Mouse (Mus musculus) limb, embryonic 14.5 days (tissue): ENCODE results near the gene Map3k5. TPM values are rescaled to one million over a fixed set of nuclear protein-coding genes. Genes with fewer than 3 reads are reported as not detected.

Experiments used
- ATAC-seq: fragments of 200-750 bp; cut with Nextera tagmentation; 2 replicates; pipeline ENCODE4 v1.8.0; 2017; ENCODE audit warnings: low read depth, moderate number of reproducible peaks, moderate TSS enrichment; ENCODE audit not compliant: low FRiP score
- DNase-seq: peaks from one replicate; pipeline ENCODE4 v3.0.0-alpha.2; 2015; ENCODE audit warnings: low spot score
- H3K27ac ChIP-seq: fragments of 300-500 bp; sonication (generic); replicated peaks from 2 replicates; pipeline ENCODE4 v1.5.1; 2014; ENCODE audit warnings: low read depth, mild to moderate bottlenecking, low read length, moderate library complexity, mixed read lengths
- H3K27me3 ChIP-seq: fragments of 300-500 bp; sonication (generic); 2 replicates; pipeline ENCODE4 v1.6.1; 2014; ENCODE audit warnings: low read length, mixed read lengths; ENCODE audit not compliant: control insufficient read depth, insufficient read depth
- H3K36me3 ChIP-seq: fragments of 300-500 bp; sonication (generic); 2 replicates; pipeline ENCODE4 v1.6.1; 2014; ENCODE audit warnings: mild to moderate bottlenecking, low read length, moderate library complexity, mixed read lengths; ENCODE audit not compliant: control insufficient read depth, insufficient read depth
- H3K4me1 ChIP-seq: fragments of 300-500 bp; sonication (generic); 2 replicates; pipeline ENCODE4 v1.6.1; 2014; ENCODE audit warnings: antibody characterized with exemption, low read length, mixed read lengths; ENCODE audit not compliant: control insufficient read depth, insufficient read depth
- H3K4me2 ChIP-seq: fragments of 300-500 bp; sonication (generic); replicated peaks from 2 replicates; pipeline ENCODE4 v1.6.1; 2014; ENCODE audit warnings: low read depth, mild to moderate bottlenecking, low read length, moderate library complexity; ENCODE audit not compliant: severe bottlenecking
- H3K4me3 ChIP-seq: fragments of 300-500 bp; sonication (generic); replicated peaks from 2 replicates; pipeline ENCODE4 v1.5.1; 2014; ENCODE audit warnings: low read length
- H3K9ac ChIP-seq: fragments of 300-500 bp; sonication (generic); 2 replicates; pipeline ENCODE4 v1.6.1; 2014; ENCODE audit warnings: mild to moderate bottlenecking, low read depth, low read length, moderate library complexity; ENCODE audit not compliant: severe bottlenecking
- H3K9me3 ChIP-seq: fragments of 300-500 bp; sonication (generic); 2 replicates; pipeline ENCODE4 v1.6.1; 2016; ENCODE audit warnings: low read length; ENCODE audit not compliant: control insufficient read depth
- POLR2A ChIP-seq: fragments of 200-500 bp; IDR thresholded peaks from 2 replicates; pipeline ENCODE4 v1.8.0; 2012; ENCODE audit warnings: inconsistent platforms, mild to moderate bottlenecking, moderate library complexity, borderline replicate concordance; ENCODE audit not compliant: insufficient read depth, insufficient read length; ENCODE audit errors: extremely low read depth
- WGBS: fragments of 180-500 bp; shearing (Covaris S2); extraction: QIAGEN DNeasy Blood & Tissue Kit; methylation state at CpG from one replicate; pipeline ENCODE4 v1.1.7; 2014; 5-methylcytosine and 5-hydroxymethylcytosine counted together
- polyA plus RNA-seq, 2 experiments: library from polyadenylated mRNA; depleted of rRNA in 1 of 2; stranded (reverse) in 1 of 2; unstranded in 1 of 2; fragments of >200 nt; fragmentation: Nextera tagmentation in 1 of 2; extraction: Ambion mirVana in 1 of 2; gene quantifications; 2 replicates each; pipeline versions ENCODE4 v1.2.1 to v1.2.3; 2012 to 2014

The Map3k5 gene
- polyA plus RNA-seq, 2 experiments, result 2.0 to 3.5 TPM

DNA sequence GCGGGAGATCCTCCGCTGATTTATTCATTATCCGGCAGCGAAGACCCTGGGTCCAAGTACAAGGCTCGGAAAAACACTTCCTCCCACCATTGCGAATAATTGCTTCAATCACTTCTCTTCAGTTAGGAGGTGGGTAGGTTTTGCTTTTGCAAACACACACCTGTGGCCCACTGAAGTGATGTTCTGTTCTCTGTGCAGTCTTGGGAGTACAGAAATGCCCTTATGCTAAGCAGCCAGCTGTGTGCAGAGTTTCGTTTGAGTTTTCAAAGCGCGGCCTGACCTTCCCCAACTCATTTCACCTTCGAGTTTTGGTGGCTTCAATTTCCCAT, 987 bp downstream of the Map3k5 start:
- Histone ChIP-seq H3K27me3 (0 out of 2 replicates have a peak, but pooled peaks cover 5% of the 10 kb centered on the region), H3K36me3 (no peaks in the 10 kb centered on the region), H3K4me3 (peak overlapping the region; percentile 73), H3K9me3 (no peaks in the 10 kb centered on the region), H3K4me2 (peak overlapping the region; percentile 85), H3K4me1 (peaks cover 21% of the 10 kb centered on the region), H3K27ac (no peak overlapping the region), H3K9ac (peak overlapping the region; percentile 66)
- DNase-seq (no peak), ATAC-seq (no peak)
- no peak for TF ChIP-seq POLR2A
- 7% methylated on average over 10 of the region's 10 CpGs for WGBS

DNA sequence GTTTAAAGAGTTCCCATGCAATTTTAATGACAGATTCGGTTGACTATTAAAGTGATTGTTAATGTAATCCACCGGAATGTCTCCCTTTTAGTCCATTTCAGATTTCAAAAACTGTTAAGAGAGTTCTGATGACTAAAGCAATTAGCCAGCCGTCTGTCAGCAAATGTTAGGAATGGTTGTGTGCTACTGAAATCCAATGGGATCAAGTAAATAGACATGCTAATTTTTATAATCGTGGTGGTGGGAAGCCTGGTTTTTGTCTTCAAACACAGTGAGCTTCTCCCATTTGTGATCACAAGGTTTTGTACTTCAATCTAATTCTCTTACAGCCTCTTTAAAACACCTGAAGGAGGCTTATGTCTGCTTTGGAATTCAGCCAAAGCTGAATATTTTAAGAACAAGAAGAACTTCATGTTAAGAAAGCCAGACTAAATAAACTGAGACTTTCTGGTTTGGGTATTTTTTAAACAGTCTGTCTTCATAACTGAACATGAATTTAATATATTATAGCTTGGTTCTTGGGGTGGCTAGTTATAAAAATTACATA, 1.6 kb downstream of the Map3k5 start:
- H3K4me1 ChIP-seq, result peaks cover 21% of the 10 kb centered on the region
- H3K4me3 ChIP-seq, result peak overlapping the region; percentile 73
- 49% methylated on average over 4 of the region's 4 CpGs for WGBS
- H3K4me2 ChIP-seq, result peak overlapping the region; percentile 85
- no peaks in the 10 kb centered on the region for H3K9me3 ChIP-seq
- no peak overlapping the region for H3K27ac ChIP-seq
- no peak for DNase-seq
- 0 out of 2 replicates have a peak, but pooled peaks cover 5% of the 10 kb centered on the region for H3K27me3 ChIP-seq
- no peaks in the 10 kb centered on the region for H3K36me3 ChIP-seq
- H3K9ac ChIP-seq, result no peak overlapping the region
- no peak for ATAC-seq
- TF ChIP-seq POLR2A, result no peak

DNA sequence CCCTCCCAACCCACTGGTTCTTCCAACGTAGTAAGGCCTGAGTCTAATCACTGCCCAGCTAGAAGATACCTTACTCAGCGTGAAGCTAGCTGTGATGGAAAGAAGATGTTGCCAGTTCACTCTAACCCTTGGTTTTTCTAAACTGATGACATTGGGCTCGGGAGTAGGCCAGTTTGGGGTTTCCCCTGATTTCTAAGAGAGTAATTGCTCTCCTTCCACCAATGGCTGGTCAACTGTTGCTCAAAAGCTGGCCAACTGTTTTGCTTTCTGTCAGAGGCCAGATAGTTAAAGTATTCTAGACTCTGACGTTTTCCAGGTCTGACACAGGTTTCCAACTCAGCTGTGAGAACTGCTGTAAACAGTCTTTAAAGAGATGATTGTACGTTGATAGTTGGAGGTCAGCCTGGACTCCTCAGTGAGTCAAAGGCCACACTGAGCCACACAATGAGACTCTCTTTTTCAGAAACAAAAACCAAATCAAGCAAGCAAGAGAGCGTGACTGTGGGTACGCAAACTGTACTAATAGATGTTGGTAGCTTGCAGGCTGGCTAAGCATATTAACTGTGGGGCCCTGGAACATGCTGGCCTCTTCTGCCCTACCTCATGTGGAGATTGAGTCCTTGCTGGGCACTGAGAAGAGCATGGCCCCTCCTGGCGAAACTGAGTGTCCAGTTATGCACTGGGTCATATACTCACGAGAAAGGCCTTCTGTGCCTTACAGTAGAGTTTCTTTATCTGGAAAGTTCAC, 2.9 kb downstream of the Map3k5 start:
- DNase-seq (no peak), ATAC-seq (no peak)
- H3K27me3 ChIP-seq, result 0 out of 2 replicates have a peak, but pooled peaks cover 5% of the 10 kb centered on the region
- no peak for TF ChIP-seq POLR2A
- H3K4me1 ChIP-seq, result peaks cover 21% of the 10 kb centered on the region
- no peaks in the 10 kb centered on the region for H3K36me3 ChIP-seq
- H3K9ac ChIP-seq, result no peak overlapping the region
- 64% methylated on average over 9 of the region's 9 CpGs for WGBS
- H3K27ac ChIP-seq, result no peak overlapping the region
- H3K4me2 ChIP-seq, result peak overlapping the region; percentile 14; the same call in 1 of the 2 replicates
- no peaks in the 10 kb centered on the region for H3K9me3 ChIP-seq
- no peak overlapping the region for H3K4me3 ChIP-seq

DNA sequence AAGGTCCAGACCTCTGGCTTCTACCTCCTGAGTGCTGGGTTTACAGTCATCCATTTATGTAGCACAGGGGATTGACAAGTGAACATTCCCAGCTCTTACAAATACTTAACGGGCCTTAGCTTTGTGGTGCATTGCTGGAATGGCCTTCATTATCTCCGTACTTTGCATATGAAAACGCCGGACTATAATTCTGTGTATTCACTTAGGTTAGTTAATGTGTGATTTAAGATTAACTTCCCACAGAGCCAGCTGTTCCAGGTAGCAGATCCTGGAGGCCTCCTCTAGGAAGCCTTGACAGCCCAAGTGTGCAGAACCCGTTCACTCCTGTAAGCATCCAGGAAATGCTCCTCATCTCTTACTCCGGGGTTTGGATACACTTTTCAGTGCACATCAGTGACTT, 4.5 kb downstream of the Map3k5 start:
- H3K4me2 ChIP-seq, result no peak overlapping the region
- no peak for TF ChIP-seq POLR2A
- ATAC-seq (no peak), DNase-seq (no peak)
- peaks cover 21% of the 10 kb centered on the region for H3K4me1 ChIP-seq
- no peak overlapping the region for H3K9ac ChIP-seq
- H3K27me3 ChIP-seq, result no peaks in the 10 kb centered on the region
- no peaks in the 10 kb centered on the region for H3K36me3 ChIP-seq
- no peaks in the 10 kb centered on the region for H3K9me3 ChIP-seq
- WGBS, result 61% methylated on average over 6 of the region's 6 CpGs
- no peak overlapping the region for H3K4me3 ChIP-seq
- no peak overlapping the region for H3K27ac ChIP-seq

DNA sequence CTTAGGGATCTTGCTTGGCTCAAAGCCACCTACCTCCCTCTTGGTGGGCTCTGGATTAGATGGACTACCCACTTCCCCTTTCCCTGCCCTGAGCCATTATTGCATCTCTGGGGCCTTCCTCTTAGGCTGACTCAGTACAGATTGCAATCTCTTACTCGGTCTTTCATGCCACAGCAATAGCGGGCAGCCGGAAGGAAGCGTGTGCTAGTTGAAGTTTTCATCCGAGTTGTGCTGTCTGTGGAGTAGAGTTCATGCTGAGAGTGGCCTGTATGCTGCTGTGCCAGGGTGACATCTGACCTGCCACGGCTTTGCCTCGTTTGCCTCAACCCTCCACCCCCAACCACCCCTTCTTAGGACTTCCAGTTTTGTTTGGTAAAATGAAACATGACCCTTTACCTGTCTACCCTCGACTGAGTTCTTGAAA, 5.0 kb downstream of the Map3k5 start:
- WGBS, result 51% methylated on average over 8 of the region's 8 CpGs
- Histone ChIP-seq H3K9me3 (no peaks in the 10 kb centered on the region), H3K36me3 (no peaks in the 10 kb centered on the region), H3K4me2 (no peak overlapping the region), H3K4me1 (peaks cover 21% of the 10 kb centered on the region), H3K9ac (no peak overlapping the region), H3K4me3 (no peak overlapping the region), H3K27ac (no peak overlapping the region), H3K27me3 (no peaks in the 10 kb centered on the region)
- DNase-seq, result no peak
- TF ChIP-seq POLR2A, result no peak
- no peak for ATAC-seq

DNA sequence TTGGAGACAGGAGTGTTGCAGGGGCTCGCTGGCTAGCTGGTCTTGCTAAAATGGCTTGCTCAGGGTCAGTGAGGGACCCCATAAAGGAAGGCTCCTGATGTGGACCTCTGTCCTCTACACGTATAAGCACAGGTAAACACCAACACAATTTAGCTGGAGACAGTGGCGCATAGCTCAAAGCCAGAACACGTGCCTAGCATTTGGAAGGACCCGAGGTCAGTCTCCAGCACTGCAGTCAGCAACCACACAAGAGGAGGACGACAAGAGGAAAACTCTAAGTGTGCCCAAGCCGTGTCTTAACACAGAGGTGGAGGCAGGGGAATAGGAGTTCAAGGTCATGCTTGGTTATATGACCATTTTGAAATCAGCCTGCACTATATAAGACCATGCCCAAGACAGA, 5.9 kb downstream of the Map3k5 start:
- Histone ChIP-seq H3K9me3 (no peaks in the 10 kb centered on the region), H3K4me3 (no peak overlapping the region), H3K4me1 (peaks cover 21% of the 10 kb centered on the region), H3K36me3 (no peaks in the 10 kb centered on the region), H3K4me2 (no peak overlapping the region), H3K9ac (no peak overlapping the region), H3K27ac (no peak overlapping the region), H3K27me3 (no peaks in the 10 kb centered on the region)
- WGBS, result 89% methylated on average over 7 of the region's 7 CpGs
- DNase-seq (no peak), ATAC-seq (no peak)
- no peak for TF ChIP-seq POLR2A
